Mouse (Mus musculus) kidney, embryonic 14.5 days (tissue): Measurements from ENCODE around the gene Tacr2. TPM values are rescaled to one million over a fixed set of nuclear protein-coding genes. Genes with fewer than 3 reads are reported as not detected.

ENCODE experiments used
- ATAC-seq: fragments of 200-750 bp; cut with Nextera tagmentation; 2 replicates; pipeline ENCODE4 v1.8.0; 2017; ENCODE audit warnings: moderate number of reproducible peaks, mild to moderate bottlenecking, moderate TSS enrichment, moderate library complexity; ENCODE audit not compliant: low FRiP score, low TSS enrichment
- H3K27ac ChIP-seq: fragments of 300-500 bp; sonication (generic); 2 replicates; pipeline ENCODE4 v1.5.1; 2014; ENCODE audit warnings: low read depth, mild to moderate bottlenecking, low read length, moderate library complexity, mixed read lengths
- H3K27me3 ChIP-seq: fragments of 300-500 bp; sonication (generic); 2 replicates; pipeline ENCODE4 v1.6.1; 2014; ENCODE audit warnings: mild to moderate bottlenecking, low read length; ENCODE audit not compliant: control insufficient read depth, insufficient read depth
- H3K36me3 ChIP-seq: fragments of 300-500 bp; sonication (generic); 2 replicates; pipeline ENCODE4 v1.6.1; 2014; ENCODE audit warnings: low read length, mixed read lengths; ENCODE audit not compliant: control insufficient read depth, insufficient read depth
- H3K4me1 ChIP-seq: fragments of 300-500 bp; sonication (generic); 2 replicates; pipeline ENCODE4 v1.6.1; 2014; ENCODE audit warnings: low read length, mixed read lengths; ENCODE audit not compliant: control insufficient read depth, insufficient read depth
- H3K4me2 ChIP-seq: fragments of 300-500 bp; sonication (generic); replicated peaks from 2 replicates; pipeline ENCODE4 v1.6.1; 2014; ENCODE audit warnings: low read depth, mild to moderate bottlenecking, low read length
- H3K4me3 ChIP-seq: fragments of 300-500 bp; sonication (generic); 2 replicates; pipeline ENCODE4 v1.5.1; 2014; ENCODE audit warnings: mild to moderate bottlenecking, low read length
- H3K9ac ChIP-seq: fragments of 300-500 bp; sonication (generic); 2 replicates; pipeline ENCODE4 v1.6.1; 2014; ENCODE audit warnings: low read depth, mild to moderate bottlenecking, low read length, moderate library complexity
- H3K9me3 ChIP-seq: fragments of 300-500 bp; sonication (generic); 2 replicates; pipeline ENCODE4 v1.6.1; 2016; ENCODE audit warnings: low read length; ENCODE audit not compliant: control insufficient read depth
- WGBS: fragments of 180-500 bp; shearing (Covaris S2); extraction: QIAGEN DNeasy Blood & Tissue Kit; methylation state at CpG from one replicate; pipeline ENCODE4 v1.1.7; 2014; 5-methylcytosine and 5-hydroxymethylcytosine counted together
- polyA plus RNA-seq: library from polyadenylated mRNA; unstranded; fragments of >200 nt; fragmentation: Nextera tagmentation; extraction: Ambion mirVana; gene quantifications from 2 replicates; pipeline ENCODE4 v1.2.1, GENCODE M21; 2014

The Tacr2 gene
- polyA plus RNA-seq, 1 experiment from 2014 or later = not detected

DNA sequence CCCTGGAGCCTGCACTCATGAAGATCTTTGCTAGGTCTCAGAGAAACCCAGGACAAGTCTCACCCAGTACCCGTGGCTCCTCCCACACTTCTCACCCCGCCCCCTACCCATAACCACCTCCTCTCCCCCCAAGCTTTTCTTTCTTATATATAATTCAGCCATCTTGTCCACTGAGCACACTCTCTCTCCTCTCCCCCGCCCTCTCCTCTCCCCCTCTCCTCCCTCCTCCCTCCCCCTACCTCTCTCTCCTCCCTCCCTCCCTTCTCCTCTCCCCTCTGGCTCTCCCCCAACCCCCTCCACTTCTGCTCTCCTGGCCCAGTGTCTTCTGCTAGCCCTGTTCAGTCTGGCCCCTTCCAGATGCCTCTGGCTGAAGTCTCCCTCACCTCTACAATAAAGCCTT is 26.8 kb downstream of the Tacr2 start:
- ATAC-seq = no peak
- no peaks in the 10 kb centered on the region for H3K9me3 ChIP-seq
- no peak overlapping the region for H3K27ac ChIP-seq
- peaks cover 27% of the 10 kb centered on the region for H3K36me3 ChIP-seq
- H3K4me2 ChIP-seq = no peak overlapping the region
- WGBS = 54% methylated on average over 3 of the region's 3 CpGs
- no peaks in the 10 kb centered on the region for H3K27me3 ChIP-seq
- H3K4me1 ChIP-seq = no peaks in the 10 kb centered on the region
- H3K4me3 ChIP-seq = no peak overlapping the region
- no peak overlapping the region for H3K9ac ChIP-seq

DNA sequence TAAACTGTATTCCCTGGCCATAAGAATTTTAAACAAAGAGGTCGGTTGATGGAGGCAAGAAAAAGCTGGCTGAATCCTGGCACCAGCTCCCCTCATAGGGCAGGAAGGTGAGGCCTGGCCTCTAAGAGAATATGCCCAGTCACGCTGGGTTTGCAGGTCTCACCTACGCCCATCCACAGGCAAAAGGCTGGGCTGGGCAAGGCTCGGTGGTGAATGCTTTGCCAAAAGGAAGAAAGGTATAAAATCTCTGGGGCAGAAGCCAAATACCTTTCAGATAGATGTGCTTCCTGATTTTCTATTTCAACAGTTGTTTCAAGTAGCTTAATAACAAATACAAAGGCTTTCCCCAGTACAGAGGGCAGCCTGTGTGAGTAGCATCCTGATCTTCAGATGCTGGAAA is 27.4 kb downstream of the Tacr2 start:
- H3K9ac ChIP-seq = no peak overlapping the region
- H3K4me1 ChIP-seq = no peaks in the 10 kb centered on the region
- 93% methylated on average over 4 of the region's 4 CpGs for WGBS
- ATAC-seq = no peak
- no peak overlapping the region for H3K27ac ChIP-seq
- peaks cover 23% of the 10 kb centered on the region for H3K36me3 ChIP-seq
- H3K4me2 ChIP-seq = no peak overlapping the region
- H3K9me3 ChIP-seq = no peaks in the 10 kb centered on the region
- no peaks in the 10 kb centered on the region for H3K27me3 ChIP-seq
- H3K4me3 ChIP-seq = no peak overlapping the region

DNA sequence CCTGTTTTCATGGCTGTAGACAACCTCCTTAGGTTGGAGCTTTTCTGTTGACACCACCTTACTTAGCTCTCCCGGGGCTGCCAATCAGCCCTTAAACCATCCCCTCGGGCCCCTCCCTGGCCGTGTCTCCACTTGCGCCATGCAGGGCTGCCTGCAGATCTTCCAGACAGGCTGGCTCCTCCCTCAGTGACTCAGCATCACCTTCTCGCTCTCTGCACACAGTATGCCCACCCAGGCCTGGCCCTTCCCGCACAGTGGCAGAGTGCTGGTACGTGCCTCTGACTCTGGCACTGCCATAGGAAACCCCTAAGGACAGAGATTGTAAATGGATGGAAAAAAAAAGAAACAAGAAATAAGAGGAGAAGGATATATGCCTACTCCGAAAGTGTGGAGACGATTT is 30.5 kb downstream of the Tacr2 start:
- H3K27ac ChIP-seq = no peak overlapping the region
- no peak overlapping the region for H3K9ac ChIP-seq
- no peaks in the 10 kb centered on the region; the same call in 1 of the 2 replicates for H3K4me1 ChIP-seq
- no peak overlapping the region for H3K4me2 ChIP-seq
- no peak for ATAC-seq
- H3K27me3 ChIP-seq = no peaks in the 10 kb centered on the region
- H3K9me3 ChIP-seq = no peaks in the 10 kb centered on the region
- WGBS = 63% methylated on average over 9 of the region's 9 CpGs
- peaks cover 27% of the 10 kb centered on the region for H3K36me3 ChIP-seq
- no peak overlapping the region for H3K4me3 ChIP-seq

DNA sequence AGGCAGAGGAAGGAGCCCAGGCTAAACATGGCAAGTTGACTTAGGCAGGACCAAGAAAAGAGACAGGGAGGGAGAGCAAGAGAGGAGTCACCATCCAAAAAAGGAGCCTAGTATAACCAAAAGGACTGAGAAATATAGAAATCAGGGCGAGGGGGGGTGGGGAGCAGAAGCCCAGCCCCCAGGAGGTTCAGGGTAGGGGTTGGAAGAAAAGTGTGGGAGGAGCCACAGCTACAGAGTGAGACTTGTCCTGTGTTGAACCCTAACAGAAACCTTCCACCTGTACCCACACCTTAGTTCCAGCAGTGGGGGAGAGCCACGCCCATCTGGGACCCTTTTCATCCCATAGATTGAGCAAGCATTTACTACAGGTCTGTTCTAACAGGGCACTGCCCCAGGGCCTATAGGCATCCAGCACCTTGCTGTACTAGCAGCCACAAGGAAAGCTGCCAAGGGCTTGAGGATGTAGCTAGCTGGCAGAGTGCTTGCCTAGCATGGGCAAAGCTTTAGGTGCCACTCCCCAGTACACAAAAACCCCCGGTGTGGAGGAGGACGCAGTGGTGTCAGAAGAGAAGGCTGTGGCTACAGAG is 31.1 kb downstream of the Tacr2 start:
- H3K27me3 ChIP-seq = no peaks in the 10 kb centered on the region
- no peaks in the 10 kb centered on the region; the same call in 1 of the 2 replicates for H3K4me1 ChIP-seq
- no peak overlapping the region for H3K4me2 ChIP-seq
- H3K4me3 ChIP-seq = no peak overlapping the region
- no peak overlapping the region for H3K27ac ChIP-seq
- H3K9ac ChIP-seq = no peak overlapping the region
- peaks cover 27% of the 10 kb centered on the region for H3K36me3 ChIP-seq
- ATAC-seq = no peak
- no peaks in the 10 kb centered on the region for H3K9me3 ChIP-seq
- WGBS = 87% methylated on average over 4 of the region's 4 CpGs

DNA sequence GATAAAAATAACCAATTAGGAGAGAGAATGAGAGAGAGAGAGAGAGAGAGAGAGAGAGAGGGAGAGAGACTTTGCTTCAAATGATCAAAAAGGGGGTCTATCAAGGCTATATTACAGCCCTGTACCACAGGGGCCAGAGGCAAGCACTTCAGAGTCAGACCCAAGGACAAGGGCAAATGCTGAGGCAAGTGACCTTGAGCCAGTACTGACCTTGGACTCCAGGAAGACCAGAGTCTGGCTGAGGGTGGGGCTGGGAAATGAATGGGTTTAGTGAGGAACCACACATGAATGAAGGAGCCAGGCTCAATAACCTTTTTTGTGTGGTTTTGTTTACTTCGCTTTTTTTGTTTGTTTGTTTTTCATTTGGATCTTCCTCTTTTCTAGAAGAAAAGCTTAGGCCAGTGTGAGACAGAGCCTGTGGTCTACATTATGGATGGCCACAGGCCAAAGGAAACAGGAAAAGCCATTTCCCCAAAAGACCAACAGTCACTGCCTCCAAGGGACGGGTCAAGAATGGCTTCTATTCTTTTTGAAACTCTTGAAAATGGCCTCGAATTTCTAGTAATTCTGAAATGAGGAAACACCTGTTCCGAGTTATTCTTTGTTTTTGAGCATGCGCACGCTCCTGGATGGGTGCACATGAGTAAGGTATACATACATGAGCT is 35.4 kb downstream of the Tacr2 start:
- H3K36me3 ChIP-seq = peaks cover 34% of the 10 kb centered on the region; the same call in 1 of the 2 replicates
- no peaks in the 10 kb centered on the region; the same call in 1 of the 2 replicates for H3K4me1 ChIP-seq
- no peak for ATAC-seq
- no peaks in the 10 kb centered on the region for H3K27me3 ChIP-seq
- no peak overlapping the region for H3K9ac ChIP-seq
- H3K9me3 ChIP-seq = no peaks in the 10 kb centered on the region
- H3K4me2 ChIP-seq = no peak overlapping the region
- H3K27ac ChIP-seq = no peak overlapping the region
- H3K4me3 ChIP-seq = no peak overlapping the region
- WGBS = 72% methylated on average over 6 of the region's 6 CpGs

DNA sequence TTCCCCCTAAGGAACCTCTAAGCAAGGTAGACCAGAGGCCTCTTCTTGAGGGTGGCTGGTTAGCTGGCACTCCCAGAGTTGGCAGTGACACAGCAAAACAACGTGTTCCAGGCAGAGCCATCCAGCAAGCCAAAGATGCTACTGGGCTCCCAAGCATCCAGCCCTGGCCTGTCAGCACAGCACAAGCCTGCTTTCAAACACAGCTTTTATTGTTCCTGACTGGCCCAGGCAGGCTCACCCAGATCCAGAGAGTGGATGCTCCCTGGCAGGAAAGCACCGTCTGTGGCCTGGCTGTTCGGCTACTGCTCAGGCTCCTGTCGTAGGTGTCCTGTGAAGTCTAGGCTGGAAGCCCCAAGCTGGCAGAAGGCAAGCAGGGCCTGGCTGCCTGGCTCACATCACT is 41.9 kb downstream of the Tacr2 start:
- Histone ChIP-seq H3K9me3 (no peaks in the 10 kb centered on the region), H3K9ac (no peak overlapping the region), H3K4me2 (no peak overlapping the region), H3K27ac (no peak overlapping the region), H3K4me3 (no peak overlapping the region), H3K27me3 (no peaks in the 10 kb centered on the region), H3K36me3 (peaks cover 35% of the 10 kb centered on the region; the same call in 1 of the 2 replicates), H3K4me1 (no peaks in the 10 kb centered on the region)
- WGBS = 89% methylated on average over 4 of the region's 4 CpGs
- ATAC-seq = no peak

DNA sequence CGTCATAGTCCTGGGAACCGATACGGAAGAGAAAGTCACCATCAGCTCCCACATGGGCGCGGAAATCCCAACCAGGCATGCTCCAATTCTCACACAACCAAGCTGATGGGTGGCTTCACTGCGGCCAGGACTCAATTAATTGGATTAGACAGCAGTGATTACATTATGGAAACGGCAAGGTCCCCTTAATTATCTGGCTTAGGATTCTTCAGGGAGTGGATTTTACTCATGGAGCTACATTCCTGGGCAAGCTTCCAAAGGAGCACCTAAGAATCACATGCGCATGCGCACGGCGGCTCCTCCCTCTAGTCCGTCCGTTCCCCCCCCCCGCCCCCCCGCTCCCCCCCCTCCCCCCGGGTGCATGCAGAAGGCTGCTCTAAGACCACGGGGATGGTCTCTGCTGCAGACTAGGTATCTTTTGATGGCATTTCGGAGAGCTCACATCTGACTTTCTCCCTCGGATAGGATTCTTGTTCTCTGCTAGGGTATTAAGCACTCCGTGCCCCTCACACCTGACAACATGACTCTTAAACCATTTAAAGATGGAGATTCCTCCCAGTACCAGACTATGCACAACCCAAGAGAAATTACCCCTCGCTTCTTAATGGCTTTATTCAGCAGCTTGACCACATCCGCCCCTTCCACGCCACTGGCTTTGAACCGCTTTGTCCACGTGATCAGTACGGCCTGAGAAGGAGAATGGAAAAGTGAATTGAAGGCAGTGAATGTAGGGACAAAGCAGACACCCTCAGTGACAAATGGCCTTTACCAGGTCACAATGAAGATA is 44.0 kb downstream of the Tacr2 start:
- H3K27ac ChIP-seq = no peak overlapping the region
- 78% methylated on average over 23 of the region's 26 CpGs for WGBS
- ATAC-seq = no peak
- peaks cover 20% of the 10 kb centered on the region; the same call in 1 of the 2 replicates for H3K36me3 ChIP-seq
- no peaks in the 10 kb centered on the region for H3K4me1 ChIP-seq
- no peak overlapping the region for H3K9ac ChIP-seq
- H3K4me2 ChIP-seq = no peak overlapping the region
- H3K9me3 ChIP-seq = no peaks in the 10 kb centered on the region
- H3K27me3 ChIP-seq = no peaks in the 10 kb centered on the region
- H3K4me3 ChIP-seq = no peak overlapping the region

DNA sequence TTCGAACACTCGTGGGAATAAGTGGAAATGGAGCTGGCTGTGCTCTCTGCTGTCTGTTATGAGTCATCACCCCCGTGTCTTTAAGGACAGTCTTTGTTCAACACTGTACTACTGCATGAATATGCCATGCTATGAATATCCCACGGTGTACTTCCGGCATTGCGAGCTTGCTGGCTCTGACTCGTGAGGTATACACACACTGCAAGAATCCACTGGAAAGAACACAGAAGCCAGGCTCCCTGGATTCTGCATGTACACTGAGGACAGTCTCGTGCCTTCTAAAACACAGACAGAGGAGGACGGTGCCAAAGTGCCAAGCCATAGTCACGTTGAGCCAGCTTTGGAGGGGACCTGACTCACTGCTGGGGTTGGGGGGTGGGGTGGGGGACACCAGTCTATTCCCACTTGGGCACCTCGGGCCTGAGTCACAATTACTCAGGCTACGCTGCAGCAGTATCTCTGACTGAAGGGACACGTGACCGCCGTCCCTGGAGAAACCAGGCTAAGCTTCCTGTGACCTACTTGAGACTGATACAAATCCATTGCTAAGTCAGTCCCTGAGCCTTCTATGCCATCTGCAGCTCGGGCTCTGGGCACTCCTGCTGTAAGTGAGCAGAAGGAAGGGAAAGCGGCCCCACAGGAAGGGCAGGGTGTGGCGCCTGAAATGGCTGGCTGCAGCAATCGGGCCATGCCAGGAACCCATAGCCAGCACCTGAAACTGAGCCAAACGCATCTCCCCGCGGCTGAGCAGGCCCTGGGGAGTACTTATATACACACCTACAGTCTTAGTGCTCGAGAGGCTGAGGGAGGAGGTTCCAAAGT is 48.0 kb downstream of the Tacr2 start:
- Histone ChIP-seq H3K9me3 (no peaks in the 10 kb centered on the region), H3K4me3 (no peak overlapping the region), H3K27ac (no peak overlapping the region), H3K36me3 (peaks cover 6% of the 10 kb centered on the region; the same call in 1 of the 2 replicates), H3K27me3 (no peaks in the 10 kb centered on the region), H3K9ac (no peak overlapping the region), H3K4me1 (no peaks in the 10 kb centered on the region), H3K4me2 (no peak overlapping the region)
- WGBS = 84% methylated on average over 23 of the region's 23 CpGs
- ATAC-seq = no peak
